Mouse (Mus musculus) forebrain, embryonic 11.5 days (tissue): Measurements from ENCODE around the gene Srgap3. TPM values are rescaled to one million over a fixed set of nuclear protein-coding genes. Genes with fewer than 3 reads are reported as not detected.

Source experiments
- ATAC-seq: fragments of 200-750 bp; cut with Nextera tagmentation; replicated peaks from 2 replicates; pipeline ENCODE4 v1.8.0; 2017; ENCODE audit warnings: moderate TSS enrichment; ENCODE audit not compliant: low FRiP score
- DNase-seq: peaks from one replicate; pipeline ENCODE4 v3.0.0-alpha.2; 2017; ENCODE audit warnings: low spot score
- H3K27ac ChIP-seq: fragments of 300-500 bp; sonication (generic); 2 replicates; pipeline ENCODE4 v1.5.1; 2014; ENCODE audit warnings: low read depth, low read length
- H3K27me3 ChIP-seq: fragments of 300-500 bp; sonication (generic); 2 replicates; pipeline ENCODE4 v1.6.1; 2014; ENCODE audit warnings: mild to moderate bottlenecking, low read length, mixed read lengths; ENCODE audit not compliant: control insufficient read depth, insufficient read depth
- H3K36me3 ChIP-seq: fragments of 300-500 bp; sonication (generic); 2 replicates; pipeline ENCODE4 v1.6.1; 2014; ENCODE audit warnings: mild to moderate bottlenecking, low read length, moderate library complexity, mixed read lengths; ENCODE audit not compliant: control insufficient read depth, insufficient read depth
- H3K4me1 ChIP-seq: fragments of 300-500 bp; sonication (generic); replicated peaks from 2 replicates; pipeline ENCODE4 v1.6.1; 2014; ENCODE audit warnings: low read length, mixed read lengths; ENCODE audit not compliant: control insufficient read depth, insufficient read depth
- H3K4me2 ChIP-seq: fragments of 300-500 bp; sonication (generic); 2 replicates; pipeline ENCODE4 v1.6.1; 2014; ENCODE audit warnings: low read depth, mild to moderate bottlenecking, low read length, moderate library complexity, mixed read lengths; ENCODE audit not compliant: severe bottlenecking
- H3K4me3 ChIP-seq: fragments of 300-500 bp; sonication (generic); 2 replicates; pipeline ENCODE4 v1.5.1; 2014; ENCODE audit warnings: low read depth, low read length
- H3K9ac ChIP-seq: fragments of 300-500 bp; sonication (generic); 2 replicates; pipeline ENCODE4 v1.6.1; 2014; ENCODE audit warnings: low read length
- H3K9me3 ChIP-seq: fragments of 300-500 bp; sonication (generic); 2 replicates; pipeline ENCODE4 v1.6.1; 2016; ENCODE audit warnings: low read length, mixed read lengths; ENCODE audit not compliant: control insufficient read depth
- WGBS: fragments of 180-500 bp; shearing (Covaris S2); extraction: QIAGEN DNeasy Blood & Tissue Kit; methylation state at CpG from one replicate; pipeline ENCODE4 v1.1.7; 2014; 5-methylcytosine and 5-hydroxymethylcytosine counted together
- polyA plus RNA-seq: library from polyadenylated mRNA; unstranded; fragments of >200 nt; fragmentation: Nextera tagmentation; extraction: Ambion mirVana; gene quantifications from 2 replicates; pipeline ENCODE4 v1.2.1, GENCODE M21; 2014

Gene Srgap3
- polyA plus RNA-seq, 1 experiment from 2014 or later = 37.8 TPM

- H3K4me1 ChIP-seq = peaks cover 56% of the 10 kb centered on the region
- ATAC-seq = no peak
These were observed 48.6 kb downstream of the Srgap3 start for GRCm38 (mm10) chr6:112898435-112898834.

GRCm38 (mm10) chr6:112896372-112896771, 50.7 kb downstream of the Srgap3 start:
- ATAC-seq (peak; percentile 34), DNase-seq (no peak)
- Histone ChIP-seq H3K9ac (peak overlapping the region; percentile 9), H3K27me3 (no peaks in the 10 kb centered on the region), H3K36me3 (no peaks in the 10 kb centered on the region), H3K27ac (peak overlapping the region; percentile 54), H3K4me2 (peak overlapping the region; percentile 21; the same call in 1 of the 2 replicates), H3K9me3 (no peaks in the 10 kb centered on the region), H3K4me3 (no peak overlapping the region), H3K4me1 (peaks cover 38% of the 10 kb centered on the region)
- WGBS = 29% methylated on average over 11 of the region's 11 CpGs

More at GRCm38 (mm10) chr6:112898435-112898834, 48.6 kb downstream of the Srgap3 start:
- no peak for DNase-seq
- Histone ChIP-seq H3K27ac (no peak overlapping the region), H3K36me3 (no peaks in the 10 kb centered on the region), H3K9ac (no peak overlapping the region), H3K27me3 (no peaks in the 10 kb centered on the region), H3K9me3 (no peaks in the 10 kb centered on the region), H3K4me2 (0 out of 2 replicates have a peak overlapping the region, but pooled peaks have one; percentile 16), H3K4me3 (no peak overlapping the region)
- 86% methylated on average over 4 of the region's 4 CpGs for WGBS

GRCm38 (mm10) chr6:112890331-112890751, 56.7 kb downstream of the Srgap3 start:
- H3K4me3 ChIP-seq = no peak overlapping the region
- no peak overlapping the region for H3K9ac ChIP-seq
- DNase-seq (no peak), ATAC-seq (no peak)
- H3K36me3 ChIP-seq = no peaks in the 10 kb centered on the region; the same call in 1 of the 2 replicates
- H3K27me3 ChIP-seq = no peaks in the 10 kb centered on the region
- WGBS = 85% methylated on average over 2 of the region's 2 CpGs
- no peaks in the 10 kb centered on the region for H3K9me3 ChIP-seq
- peaks cover 7% of the 10 kb centered on the region; the same call in 1 of the 2 replicates for H3K4me1 ChIP-seq
- no peak overlapping the region for H3K4me2 ChIP-seq
- H3K27ac ChIP-seq = no peak overlapping the region

- ATAC-seq (no peak), DNase-seq (no peak)
- Histone ChIP-seq H3K4me1 (peaks cover 29% of the 10 kb centered on the region), H3K27me3 (no peaks in the 10 kb centered on the region), H3K27ac (no peak overlapping the region), H3K9me3 (no peaks in the 10 kb centered on the region), H3K9ac (no peak overlapping the region), H3K4me3 (no peak overlapping the region), H3K4me2 (no peak overlapping the region), H3K36me3 (no peaks in the 10 kb centered on the region)
- WGBS = 65% methylated on average over 5 of the region's 5 CpGs
These were observed 63.4 kb downstream of the Srgap3 start for GRCm38 (mm10) chr6:112883588-112884135.

GRCm38 (mm10) chr6:112880048-112880534, 67.0 kb downstream of the Srgap3 start:
- Histone ChIP-seq H3K27ac (peak overlapping the region; percentile 93), H3K27me3 (no peaks in the 10 kb centered on the region), H3K4me1 (peaks cover 24% of the 10 kb centered on the region), H3K4me2 (no peak overlapping the region; the same call in 1 of the 2 replicates), H3K4me3 (no peak overlapping the region), H3K9ac (peak overlapping the region; percentile 27; the same call in 1 of the 2 replicates), H3K36me3 (no peaks in the 10 kb centered on the region), H3K9me3 (no peaks in the 10 kb centered on the region)
- peak; percentile 69 for DNase-seq
- 3% methylated on average over 5 of the region's 5 CpGs for WGBS
- peak; percentile 85 for ATAC-seq

GRCm38 (mm10) chr6:112879154-112879553, 67.9 kb downstream of the Srgap3 start:
- Histone ChIP-seq H3K9me3 (no peaks in the 10 kb centered on the region), H3K4me2 (no peak overlapping the region), H3K4me1 (peaks cover 17% of the 10 kb centered on the region), H3K27me3 (no peaks in the 10 kb centered on the region), H3K4me3 (no peak overlapping the region), H3K27ac (peak overlapping the region; percentile 93; the same call in 1 of the 2 replicates), H3K9ac (peak overlapping the region; percentile 14; the same call in 1 of the 2 replicates), H3K36me3 (no peaks in the 10 kb centered on the region)
- 88% methylated on average over 5 of the region's 5 CpGs for WGBS
- no peak for DNase-seq
- ATAC-seq = no peak

- 81% methylated on average over 9 of the region's 9 CpGs for WGBS
- DNase-seq (no peak), ATAC-seq (no peak)
- no peak overlapping the region for H3K9ac ChIP-seq
- no peak overlapping the region for H3K27ac ChIP-seq
- no peaks in the 10 kb centered on the region for H3K9me3 ChIP-seq
- no peaks in the 10 kb centered on the region for H3K36me3 ChIP-seq
- H3K4me2 ChIP-seq = no peak overlapping the region
- H3K4me3 ChIP-seq = no peak overlapping the region
- 0 out of 2 replicates have a peak, but pooled peaks cover 2% of the 10 kb centered on the region for H3K4me1 ChIP-seq
- H3K27me3 ChIP-seq = no peaks in the 10 kb centered on the region
These were observed 73.8 kb downstream of the Srgap3 start for GRCm38 (mm10) chr6:112873089-112873835.

GRCm38 (mm10) chr6:112871241-112871780, 75.8 kb downstream of the Srgap3 start:
- no peaks in the 10 kb centered on the region for H3K27me3 ChIP-seq
- H3K4me1 ChIP-seq = 0 out of 2 replicates have a peak, but pooled peaks cover 2% of the 10 kb centered on the region
- no peak overlapping the region for H3K27ac ChIP-seq
- no peak for ATAC-seq
- DNase-seq = no peak
- H3K4me3 ChIP-seq = no peak overlapping the region
- H3K9me3 ChIP-seq = no peaks in the 10 kb centered on the region
- WGBS = 82% methylated on average over 7 of the region's 7 CpGs
- no peak overlapping the region for H3K9ac ChIP-seq
- H3K4me2 ChIP-seq = no peak overlapping the region
- H3K36me3 ChIP-seq = no peaks in the 10 kb centered on the region
